Mouse (Mus musculus) lung, embryonic 14.5 days (tissue): ENCODE results near the gene 4930486L24Rik. TPM values are rescaled to one million over a fixed set of nuclear protein-coding genes. Genes with fewer than 3 reads are reported as not detected.

ENCODE experiments used
- ATAC-seq: fragments of 200-750 bp; cut with Nextera tagmentation; 2 replicates; pipeline ENCODE4 v1.8.0; 2017; ENCODE audit warnings: mild to moderate bottlenecking, moderate TSS enrichment, moderate library complexity; ENCODE audit not compliant: insufficient read depth
- DNase-seq: peaks from one replicate; pipeline ENCODE4 v3.0.0-alpha.2; 2015
- H3K27ac ChIP-seq: fragments of 300-500 bp; sonication (generic); 2 replicates; pipeline ENCODE4 v1.5.1; 2014; ENCODE audit warnings: low read depth, mild to moderate bottlenecking, moderate library complexity
- H3K27me3 ChIP-seq: fragments of 300-500 bp; sonication (generic); 2 replicates; pipeline ENCODE4 v1.6.1; 2014; ENCODE audit warnings: low read length, control low read depth; ENCODE audit not compliant: insufficient read depth
- H3K36me3 ChIP-seq: fragments of 300-500 bp; sonication (generic); 2 replicates; pipeline ENCODE4 v1.6.1; 2014; ENCODE audit warnings: control low read depth; ENCODE audit not compliant: insufficient read depth
- H3K4me1 ChIP-seq: fragments of 300-500 bp; sonication (generic); 2 replicates; pipeline ENCODE4 v1.6.1; 2014; ENCODE audit warnings: antibody characterized with exemption, control low read depth; ENCODE audit not compliant: insufficient read depth
- H3K4me2 ChIP-seq: fragments of 300-500 bp; sonication (generic); 2 replicates; pipeline ENCODE4 v1.6.1; 2014; ENCODE audit warnings: mild to moderate bottlenecking
- H3K4me3 ChIP-seq: fragments of 300-500 bp; sonication (generic); 2 replicates; pipeline ENCODE4 v1.5.1; 2014; ENCODE audit warnings: low read depth, low read length
- H3K9ac ChIP-seq: fragments of 300-500 bp; sonication (generic); 2 replicates; pipeline ENCODE4 v1.6.1; 2014
- H3K9me3 ChIP-seq: fragments of 300-500 bp; sonication (generic); 2 replicates; pipeline ENCODE4 v1.6.1; 2016; ENCODE audit warnings: low read depth, low read length, control low read depth
- CTCF ChIP-seq: IDR thresholded peaks from 2 replicates; pipeline ENCODE4 v1.5.1; 2016; ENCODE audit warnings: antibody characterized with exemption, low read depth
- WGBS: fragments of 180-500 bp; shearing (Covaris S2); extraction: QIAGEN DNeasy Blood & Tissue Kit; methylation state at CpG from one replicate; pipeline ENCODE4 v1.1.7; 2014; 5-methylcytosine and 5-hydroxymethylcytosine counted together
- polyA plus RNA-seq: library from polyadenylated mRNA; unstranded; fragments of >200 nt; fragmentation: Nextera tagmentation; extraction: Ambion mirVana; gene quantifications from 2 replicates; pipeline ENCODE4 v1.2.1, GENCODE M21; 2014

Gene 4930486L24Rik
- polyA plus RNA-seq, 1 experiment from 2014 or later, result not detected

DNA sequence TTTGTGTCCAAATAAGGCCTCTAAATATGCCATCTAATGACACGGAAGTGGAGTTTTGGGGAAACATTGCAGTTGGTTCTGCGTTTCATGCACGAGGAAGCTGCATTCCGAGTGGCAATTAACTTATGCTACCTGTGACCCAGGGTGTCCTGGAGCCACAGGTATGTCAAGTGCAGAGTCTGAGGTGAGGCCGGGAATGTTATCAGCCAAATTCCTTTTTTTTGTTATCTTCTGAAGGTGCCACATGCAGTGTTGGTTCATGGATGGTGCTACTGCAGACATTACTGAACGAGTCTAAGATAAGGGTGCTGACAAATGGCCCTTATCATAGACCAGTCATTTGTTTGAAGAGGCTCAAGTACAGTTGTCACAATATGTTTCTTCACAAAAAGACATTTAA, 51.5 kb downstream of the 4930486L24Rik start:
- Histone ChIP-seq H3K27ac (no peak overlapping the region), H3K9ac (no peak overlapping the region), H3K4me2 (no peak overlapping the region), H3K9me3 (no peaks in the 10 kb centered on the region), H3K36me3 (no peaks in the 10 kb centered on the region), H3K4me1 (no peaks in the 10 kb centered on the region), H3K27me3 (no peaks in the 10 kb centered on the region), H3K4me3 (no peak overlapping the region)
- DNase-seq (no peak), ATAC-seq (no peak)
- 47% methylated on average over 6 of the region's 6 CpGs for WGBS
- no peak for TF ChIP-seq CTCF

DNA sequence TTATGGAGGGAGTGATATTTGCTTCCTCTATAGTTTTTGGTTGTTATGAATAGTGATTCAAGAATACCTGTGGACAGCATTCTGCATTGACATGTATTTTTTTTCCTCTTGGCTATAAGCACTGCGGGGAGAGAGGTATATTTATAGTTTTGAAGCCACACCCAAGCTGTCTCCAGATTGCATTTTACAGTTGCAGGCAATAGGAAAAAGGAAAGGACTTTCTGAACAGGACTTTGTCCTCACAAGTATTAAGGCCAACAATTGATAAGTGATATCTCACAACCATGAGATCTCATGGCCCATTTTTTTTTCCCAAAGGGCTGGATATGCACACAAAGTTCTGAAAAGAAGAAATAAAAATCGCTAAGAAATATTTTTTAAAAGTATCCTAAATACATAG, 54.6 kb downstream of the 4930486L24Rik start:
- no peak overlapping the region for H3K4me3 ChIP-seq
- H3K36me3 ChIP-seq, result no peaks in the 10 kb centered on the region
- WGBS, result 69% methylated on average over 2 of the region's 2 CpGs
- no peak overlapping the region for H3K9ac ChIP-seq
- TF ChIP-seq CTCF, result no peak
- no peaks in the 10 kb centered on the region for H3K4me1 ChIP-seq
- ATAC-seq (no peak), DNase-seq (no peak)
- no peak overlapping the region for H3K27ac ChIP-seq
- H3K27me3 ChIP-seq, result no peaks in the 10 kb centered on the region
- H3K4me2 ChIP-seq, result no peak overlapping the region
- H3K9me3 ChIP-seq, result no peaks in the 10 kb centered on the region

DNA sequence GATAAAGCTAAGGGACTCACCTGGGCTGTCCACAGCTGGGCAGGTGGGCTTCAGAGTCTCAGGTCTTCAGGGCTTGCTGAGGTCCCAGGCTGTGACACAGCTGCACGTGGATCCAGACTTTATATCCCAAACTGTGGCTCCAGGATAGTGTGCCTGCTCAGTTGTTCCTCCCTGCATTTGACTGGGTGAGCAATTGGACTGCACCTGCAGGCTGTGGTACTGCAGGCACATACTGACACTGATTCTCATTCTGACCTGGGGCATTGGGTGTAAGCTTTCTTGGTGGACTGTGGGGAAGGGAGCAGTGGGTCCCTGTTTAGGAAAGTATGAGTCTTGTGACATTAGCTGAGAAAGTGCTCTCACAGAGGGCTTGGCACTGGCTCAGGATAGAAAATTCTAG, 61.5 kb downstream of the 4930486L24Rik start, which contains the start of gene Ctsll3:
TSS of gene Ctsll3 (minus strand) at position 101 of the 400 bp plus-strand sequence.
- H3K27ac ChIP-seq, result no peak within 1 kb of the TSS
- no peak within 1 kb of the TSS for H3K4me3 ChIP-seq
- no peaks in the 10 kb centered on the region for H3K9me3 ChIP-seq
- no peak for TF ChIP-seq CTCF
- no peak within 1 kb of the TSS for H3K4me2 ChIP-seq
- WGBS, result 58% methylated on average over 1 of the region's 1 CpGs
- no peaks in the 10 kb centered on the region for H3K36me3 ChIP-seq
- H3K27me3 ChIP-seq, result no peaks in the 10 kb centered on the region
- ATAC-seq (no peak), DNase-seq (no peak)
- no peaks in the 10 kb centered on the region for H3K4me1 ChIP-seq
- no peak within 1 kb of the TSS for H3K9ac ChIP-seq

Other genes with a start within 250 kb of the 4930486L24Rik start
- gene BC051665, start 78.1 kb downstream of the 4930486L24Rik start, polyA plus RNA-seq, result not detected in 2 replicates
- not detected in 2 replicates for gene Ctsll3, start 61.6 kb downstream of the 4930486L24Rik start, polyA plus RNA-seq
- gene Gm49392, start 32.4 kb upstream of the 4930486L24Rik start, polyA plus RNA-seq, result 0.34 and 0.95 TPM in 2 replicates
- 8.3 and 10.1 TPM in 2 replicates for gene Ctla2b, start 33.0 kb upstream of the 4930486L24Rik start, polyA plus RNA-seq
- not detected in 2 replicates for gene Tpbpb, start 40.4 kb upstream of the 4930486L24Rik start, polyA plus RNA-seq
- not detected in 2 replicates for gene Gm49393, start 71.1 kb upstream of the 4930486L24Rik start, polyA plus RNA-seq
- gene Gm49391, start 72.1 kb upstream of the 4930486L24Rik start, polyA plus RNA-seq, result 3.3 and 5.0 TPM in 2 replicates
- gene Ctla2a, start 72.2 kb upstream of the 4930486L24Rik start, polyA plus RNA-seq, result 79.7 and 92.1 TPM in 2 replicates
- not detected in 2 replicates for gene Tpbpa, start 77.5 kb upstream of the 4930486L24Rik start, polyA plus RNA-seq
- gene Ctsj, start 141.5 kb upstream of the 4930486L24Rik start, polyA plus RNA-seq, result not detected in 2 replicates
- gene Ctsq, start 176.2 kb upstream of the 4930486L24Rik start, polyA plus RNA-seq, result not detected in 2 replicates